Mouse (Mus musculus): Measurements from ENCODE around the gene Ms4a6c. TPM values are rescaled to one million over a fixed set of nuclear protein-coding genes. Genes with fewer than 3 reads are reported as not detected.
"Not testable (repeated sequence)": the region's sequence is repeated elsewhere in the genome, so short reads cannot be mapped to it uniquely, and the experiment has no call there.

Ms4a6c gene
- polyA plus RNA-seq, 1 experiment from 2014 or later = 11.6 TPM

DNA sequence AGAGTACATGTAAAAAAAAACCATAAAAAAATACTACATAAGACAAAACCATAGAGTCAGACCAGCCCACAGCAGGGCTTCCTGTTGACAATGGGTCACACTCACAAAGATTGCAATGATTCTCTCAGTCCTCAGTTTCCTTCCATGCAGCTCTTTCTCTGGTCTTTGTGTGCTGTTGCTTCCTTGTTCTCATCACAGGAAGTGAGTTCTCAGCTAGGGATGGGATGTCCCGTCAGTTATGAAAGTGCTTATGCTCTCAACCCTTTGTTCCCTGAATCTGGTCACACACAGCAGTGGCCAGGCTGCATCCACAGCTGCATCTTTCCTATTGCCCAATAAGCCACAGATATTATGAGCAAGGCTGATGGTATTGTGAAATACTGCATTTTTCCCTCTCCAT is 44.3 kb downstream of the Ms4a6c start:
- no peak overlapping the region for H3K27ac ChIP-seq
- no peaks in the 10 kb centered on the region for H3K4me1 ChIP-seq
- H3K4me2 ChIP-seq = no peak overlapping the region
- 55% methylated on average over 1 of the region's 1 CpGs for WGBS
- H3K9ac ChIP-seq = no peak overlapping the region
- H3K9me3 ChIP-seq = no peaks in the 10 kb centered on the region
- H3K27me3 ChIP-seq (replicated peaks) = no peaks in the 10 kb centered on the region
- H3K4me3 ChIP-seq (replicated peaks) = no peak overlapping the region
- H3K36me3 ChIP-seq = no peaks in the 10 kb centered on the region
- ATAC-seq (ENCODE audit: insufficient read depth, low FRiP score, low read depth) = no peak

DNA sequence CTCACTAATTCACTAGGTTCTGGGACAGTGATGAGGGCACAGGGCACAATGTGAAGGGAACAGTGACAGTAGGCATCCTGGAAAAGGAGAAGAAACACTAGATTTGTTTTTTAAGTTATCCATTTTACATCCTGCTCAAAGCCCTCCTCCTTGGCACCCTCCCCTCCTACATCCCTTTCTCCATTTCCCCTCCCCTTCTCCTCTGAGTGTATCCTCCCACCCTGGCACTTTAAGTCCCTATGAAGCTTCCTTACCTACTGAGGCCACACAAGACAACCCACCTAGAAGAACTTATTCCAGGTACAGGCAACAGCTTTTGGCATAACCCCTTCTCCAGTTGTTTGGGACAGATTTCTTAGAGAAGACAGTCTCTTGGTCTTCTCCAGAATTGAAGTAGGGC is 47.1 kb downstream of the Ms4a6c start, which contains the start of gene Ms4a6b:
Gene Ms4a6b, plus strand, starts transcription at position 267 of the 400 bp plus-strand sequence.
- ATAC-seq (ENCODE audit: insufficient read depth, low FRiP score, low read depth) = no peak
- H3K4me2 ChIP-seq = no peak within 1 kb of the TSS

DNA sequence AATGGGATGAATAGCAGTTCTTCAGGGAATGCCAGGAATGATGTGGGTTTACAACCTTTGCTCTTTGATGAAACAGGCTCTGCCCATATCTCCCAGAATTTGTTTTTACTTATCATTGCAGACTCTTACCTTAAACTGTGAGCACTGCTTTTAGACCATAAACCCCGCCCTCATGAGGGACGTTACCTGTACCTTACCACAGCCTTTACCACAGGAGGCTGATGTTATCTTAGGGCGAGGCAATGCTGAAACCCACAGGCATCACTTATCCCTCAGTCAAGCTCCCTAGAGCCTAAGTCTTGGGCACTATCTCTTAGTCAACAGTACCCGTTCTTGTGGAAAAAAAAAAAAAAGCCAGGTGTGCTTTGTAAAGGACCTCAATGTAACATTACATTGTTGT is 47.7 kb downstream of the Ms4a6c start:
- H3K4me2 ChIP-seq = no peak overlapping the region
- ATAC-seq (ENCODE audit: insufficient read depth, low FRiP score, low read depth) = no peak
- H3K36me3 ChIP-seq = no peaks in the 10 kb centered on the region
- H3K9ac ChIP-seq = no peak overlapping the region
- no peaks in the 10 kb centered on the region for H3K9me3 ChIP-seq
- 49% methylated on average over 4 of the region's 4 CpGs for WGBS
- H3K4me3 ChIP-seq (replicated peaks) = no peak overlapping the region
- H3K27me3 ChIP-seq (replicated peaks) = no peaks in the 10 kb centered on the region
- H3K4me1 ChIP-seq = no peaks in the 10 kb centered on the region
- no peak overlapping the region for H3K27ac ChIP-seq

More for the DNA sequence above, 47.1 kb downstream of the Ms4a6c start, which contains the start of gene Ms4a6b:
- no peak within 1 kb of the TSS for H3K9ac ChIP-seq
- no peak within 1 kb of the TSS for H3K4me3 ChIP-seq (replicated peaks)
- H3K4me1 ChIP-seq = no peaks in the 10 kb centered on the region
- H3K27ac ChIP-seq = no peak within 1 kb of the TSS
- no peaks in the 10 kb centered on the region for H3K9me3 ChIP-seq
- no peaks in the 10 kb centered on the region for H3K36me3 ChIP-seq
- H3K27me3 ChIP-seq (replicated peaks) = no peaks in the 10 kb centered on the region

DNA sequence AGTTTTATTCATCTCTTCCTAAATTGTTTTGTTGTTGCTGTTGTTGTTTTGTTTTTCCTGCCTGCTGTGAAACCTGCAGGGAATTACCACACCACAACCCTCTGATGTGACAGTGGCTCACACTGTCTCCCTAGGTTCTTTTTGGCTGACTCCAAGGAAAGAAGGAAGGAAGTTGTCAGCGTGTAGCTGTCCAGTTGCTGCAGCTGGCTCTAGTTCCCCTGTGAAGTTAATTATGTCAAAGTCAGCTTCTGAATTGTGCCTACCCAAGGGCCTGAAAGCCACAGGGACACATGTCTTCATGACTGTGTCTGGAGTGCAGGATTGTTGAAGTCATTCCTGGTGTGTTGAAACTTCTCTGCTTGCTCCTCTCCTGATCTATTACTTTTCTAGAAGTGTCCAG is 48.2 kb downstream of the Ms4a6c start:
- ATAC-seq (ENCODE audit: insufficient read depth, low FRiP score, low read depth); H3K4me2 ChIP-seq; H3K27me3 ChIP-seq (replicated peaks); H3K4me1 ChIP-seq; H3K36me3 ChIP-seq; H3K9me3 ChIP-seq; H3K27ac ChIP-seq; H3K9ac ChIP-seq; H3K4me3 ChIP-seq (replicated peaks): not testable (repeated sequence)
- WGBS = 19% methylated on average over 1 of the region's 1 CpGs

DNA sequence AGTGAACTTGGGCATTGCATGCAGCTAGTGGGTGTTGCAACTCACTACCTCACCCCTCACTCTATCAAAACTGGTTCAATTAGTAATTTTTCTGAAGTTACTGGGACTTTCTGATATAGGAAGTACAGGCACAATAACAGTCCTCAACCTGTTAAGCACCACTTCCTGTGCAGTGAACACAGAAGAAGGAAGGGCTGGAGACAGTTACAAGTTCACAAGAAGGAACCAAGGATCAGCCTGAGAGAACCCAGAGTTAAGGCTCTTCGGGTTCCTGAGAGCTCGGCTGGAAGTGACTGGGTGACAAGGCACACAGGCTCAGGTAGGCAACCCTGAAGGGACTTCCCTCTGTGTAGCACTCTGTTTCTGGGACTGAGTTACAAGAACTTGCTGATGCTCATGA is 49.2 kb downstream of the Ms4a6c start:
- not testable (repeated sequence) for H3K36me3 ChIP-seq; H3K27ac ChIP-seq; H3K4me2 ChIP-seq; H3K9ac ChIP-seq; H3K27me3 ChIP-seq (replicated peaks); ATAC-seq (ENCODE audit: insufficient read depth, low FRiP score, low read depth); H3K9me3 ChIP-seq; H3K4me3 ChIP-seq (replicated peaks); H3K4me1 ChIP-seq
- 78% methylated on average over 2 of the region's 2 CpGs for WGBS

DNA sequence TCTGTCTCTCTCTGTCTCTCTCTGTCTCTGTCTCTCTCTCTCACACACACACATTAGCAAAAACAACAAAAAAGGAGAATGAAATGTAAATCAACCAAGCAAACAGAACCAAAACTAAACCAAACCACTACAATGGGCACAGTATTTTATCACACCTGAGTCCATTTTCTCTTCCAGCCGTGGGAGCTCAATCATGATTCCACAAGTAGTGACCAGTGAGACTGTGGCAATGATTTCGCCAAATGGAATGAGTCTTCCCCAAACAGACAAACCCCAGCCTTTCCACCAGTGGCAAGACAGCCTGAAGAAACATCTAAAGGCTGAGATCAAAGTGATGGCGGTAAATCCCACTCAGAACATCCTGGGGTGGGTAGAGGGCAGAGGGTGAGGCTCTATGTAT is 51.0 kb downstream of the Ms4a6c start:
- Histone ChIP-seq H3K4me3 (replicated peaks) (no peak overlapping the region), H3K4me2 (no peak overlapping the region), H3K36me3 (no peaks in the 10 kb centered on the region), H3K9ac (no peak overlapping the region), H3K9me3 (no peaks in the 10 kb centered on the region), H3K27me3 (replicated peaks) (no peaks in the 10 kb centered on the region), H3K4me1 (no peaks in the 10 kb centered on the region), H3K27ac (no peak overlapping the region)
- ATAC-seq (ENCODE audit: insufficient read depth, low FRiP score, low read depth) = no peak
- 82% methylated on average over 3 of the region's 3 CpGs for WGBS

Other genes starting within 250 kb of the Ms4a6c start
- 0.12 TPM in 1 of 2 replicates, not detected in the other for gene Ms4a12, start 236.9 kb upstream of the Ms4a6c start, polyA plus RNA-seq (2015; fragmentation: Nextera tagmentation; extraction: Ambion mirVana)
- not detected in 2 replicates for gene Ms4a1, start 203.1 kb upstream of the Ms4a6c start, polyA plus RNA-seq (2015; fragmentation: Nextera tagmentation; extraction: Ambion mirVana)
- gene Ms4a5, start 185.5 kb upstream of the Ms4a6c start, polyA plus RNA-seq (2015; fragmentation: Nextera tagmentation; extraction: Ambion mirVana) = not detected in 2 replicates
- 0.06 TPM in 2 replicates for gene Ms4a14, start 154.9 kb upstream of the Ms4a6c start, polyA plus RNA-seq (2015; fragmentation: Nextera tagmentation; extraction: Ambion mirVana)
- 5.5 and 6.2 TPM in 2 replicates for gene Ms4a7, start 133.2 kb upstream of the Ms4a6c start, polyA plus RNA-seq (2015; fragmentation: Nextera tagmentation; extraction: Ambion mirVana)
- 9.9 and 10.8 TPM in 2 replicates for gene Ms4a4a, start 93.8 kb upstream of the Ms4a6c start, polyA plus RNA-seq (2015; fragmentation: Nextera tagmentation; extraction: Ambion mirVana)
- gene Ms4a4c, start 64.6 kb upstream of the Ms4a6c start, polyA plus RNA-seq (2015; fragmentation: Nextera tagmentation; extraction: Ambion mirVana) = 2.0 and 3.5 TPM in 2 replicates
- gene Ms4a4b, start 25.8 kb upstream of the Ms4a6c start, polyA plus RNA-seq (2015; fragmentation: Nextera tagmentation; extraction: Ambion mirVana) = 0.50 and 0.63 TPM in 2 replicates
- not detected in 2 replicates for gene Gm8369, start 16.6 kb downstream of the Ms4a6c start, polyA plus RNA-seq (2015; fragmentation: Nextera tagmentation; extraction: Ambion mirVana)
- 7.4 and 7.6 TPM in 2 replicates for gene Ms4a6b, start 47.1 kb downstream of the Ms4a6c start, polyA plus RNA-seq (2015; fragmentation: Nextera tagmentation; extraction: Ambion mirVana)
- 2.3 and 3.5 TPM in 2 replicates for gene Ms4a4d, start 67.4 kb downstream of the Ms4a6c start, polyA plus RNA-seq (2015; fragmentation: Nextera tagmentation; extraction: Ambion mirVana)
- 6.8 and 6.9 TPM in 2 replicates for gene Ms4a6d, start 135.5 kb downstream of the Ms4a6c start, polyA plus RNA-seq (2015; fragmentation: Nextera tagmentation; extraction: Ambion mirVana)
- gene Ms4a2, start 154.4 kb downstream of the Ms4a6c start, polyA plus RNA-seq (2015; fragmentation: Nextera tagmentation; extraction: Ambion mirVana) = 0.81 and 0.83 TPM in 2 replicates
- gene Ms4a3, start 171.5 kb downstream of the Ms4a6c start, polyA plus RNA-seq (2015; fragmentation: Nextera tagmentation; extraction: Ambion mirVana) = 0.86 and 1.7 TPM in 2 replicates
- not detected in 2 replicates for gene Oosp2, start 191.2 kb downstream of the Ms4a6c start, polyA plus RNA-seq (2015; fragmentation: Nextera tagmentation; extraction: Ambion mirVana)
- not detected in 2 replicates for gene Oosp1, start 221.8 kb downstream of the Ms4a6c start, polyA plus RNA-seq (2015; fragmentation: Nextera tagmentation; extraction: Ambion mirVana)
- not detected in 2 replicates for gene Oosp3, start 227.7 kb downstream of the Ms4a6c start, polyA plus RNA-seq (2015; fragmentation: Nextera tagmentation; extraction: Ambion mirVana)

Measured in stomach, embryonic 15.5 days (tissue).